Mouse (Mus musculus) embryo, embryonic 11 days (tissue): ENCODE measurements around the gene Frzb.
"Not testable (repeated sequence)": the region's sequence is repeated elsewhere in the genome, so short reads cannot be mapped to it uniquely, and the experiment has no call there.

ENCODE experiments used
- DNase-seq: peaks from one replicate; pipeline ENCODE4 v3.0.0-alpha.2; 2015

The Frzb gene

DNA sequence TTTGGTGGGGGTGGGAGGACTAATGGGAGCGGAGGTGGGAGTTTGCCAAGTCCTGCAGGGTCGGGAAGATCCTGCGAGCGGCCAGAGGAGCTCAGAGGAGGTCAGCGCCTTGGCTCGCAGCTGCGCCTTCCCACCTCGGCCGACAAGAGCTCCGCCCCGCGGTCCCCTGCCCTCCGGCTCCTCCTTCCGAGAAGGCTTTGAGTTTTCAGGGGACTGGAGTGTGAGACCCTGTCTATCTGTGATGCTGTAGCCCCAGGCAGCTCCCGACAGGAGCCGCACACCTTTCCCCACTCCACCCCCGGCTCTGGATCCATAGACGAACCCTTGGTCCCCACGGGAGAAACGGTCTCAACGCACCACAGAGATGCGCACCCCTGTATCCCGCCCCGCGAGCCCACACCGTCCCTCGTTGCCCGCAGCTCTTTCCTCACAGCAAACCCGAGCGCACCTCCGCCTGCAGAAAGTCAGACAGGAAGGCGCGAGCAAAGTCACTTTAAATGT is at the start of gene Frzb:
Gene Frzb (minus strand): TSS at position 335 of the 501 bp plus-strand sequence.
- DNase-seq = peak; percentile 90

- DNase-seq = not testable (repeated sequence)
Measured at GRCm38 (mm10) chr2:80495304-80495703, 47.9 kb upstream of the Frzb start.

DNA sequence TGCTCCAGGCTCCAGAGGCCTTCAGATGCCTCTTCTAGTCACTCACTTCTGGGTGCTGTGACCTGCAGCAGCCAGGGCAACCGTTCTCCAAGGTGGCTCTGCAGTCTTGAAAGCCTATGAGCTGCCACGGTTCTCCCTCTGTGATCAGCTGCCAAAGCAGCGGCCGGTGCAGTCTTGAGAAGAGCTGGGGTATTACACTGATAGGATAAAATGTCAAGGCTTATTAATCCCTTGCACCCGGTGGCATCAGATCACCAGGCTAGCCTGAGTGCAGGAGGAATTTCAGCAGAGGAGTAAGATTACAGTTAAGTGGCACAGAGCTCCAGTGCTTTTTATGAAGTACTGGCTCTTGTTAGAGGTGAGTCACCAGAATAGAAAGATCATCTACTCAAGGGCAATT is 39.4 kb upstream of the Frzb start:
- DNase-seq = no peak

DNA sequence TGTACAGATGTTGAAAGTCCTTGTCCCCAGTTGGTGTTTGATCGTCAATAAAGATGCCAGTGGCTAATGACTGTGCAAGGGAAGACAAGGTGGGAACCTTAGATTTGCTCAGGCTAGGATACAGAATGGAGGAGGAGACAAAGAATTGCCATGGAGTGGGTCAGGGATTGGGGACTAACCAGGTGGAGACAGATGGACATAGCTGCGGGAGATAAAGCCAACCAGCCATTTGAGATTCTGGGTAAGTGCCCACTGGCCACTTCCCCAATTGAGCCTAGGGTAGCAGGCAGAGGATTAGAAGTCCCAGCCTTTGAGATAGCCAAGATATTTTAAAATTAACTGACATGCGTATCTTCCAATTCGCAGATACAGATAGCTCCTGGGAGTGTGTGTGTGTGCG is 37.5 kb upstream of the Frzb start:
- DNase-seq = no peak

DNA sequence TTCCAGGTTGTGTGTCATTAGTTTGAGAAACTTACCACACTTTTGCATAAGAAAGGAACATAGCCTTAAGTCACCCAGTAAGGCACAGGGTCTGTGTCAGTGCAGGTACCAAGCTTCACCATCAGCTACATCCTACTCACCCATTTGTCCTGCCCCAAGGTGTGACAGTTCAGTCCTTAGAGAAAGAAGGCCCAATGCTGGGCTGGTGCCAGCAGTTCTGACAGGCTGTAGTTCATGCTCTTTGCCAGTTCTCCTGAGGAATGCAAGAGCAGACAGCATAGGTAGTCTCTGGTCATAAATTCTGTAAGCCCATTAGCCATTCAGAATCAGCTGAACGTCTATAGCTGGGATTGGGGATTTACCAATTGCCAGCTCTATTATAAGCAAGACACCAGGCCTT is 28.4 kb upstream of the Frzb start:
- no peak for DNase-seq

GRCm38 (mm10) chr2:80474247-80474796 is 26.9 kb upstream of the Frzb start:
- DNase-seq = no peak

DNA sequence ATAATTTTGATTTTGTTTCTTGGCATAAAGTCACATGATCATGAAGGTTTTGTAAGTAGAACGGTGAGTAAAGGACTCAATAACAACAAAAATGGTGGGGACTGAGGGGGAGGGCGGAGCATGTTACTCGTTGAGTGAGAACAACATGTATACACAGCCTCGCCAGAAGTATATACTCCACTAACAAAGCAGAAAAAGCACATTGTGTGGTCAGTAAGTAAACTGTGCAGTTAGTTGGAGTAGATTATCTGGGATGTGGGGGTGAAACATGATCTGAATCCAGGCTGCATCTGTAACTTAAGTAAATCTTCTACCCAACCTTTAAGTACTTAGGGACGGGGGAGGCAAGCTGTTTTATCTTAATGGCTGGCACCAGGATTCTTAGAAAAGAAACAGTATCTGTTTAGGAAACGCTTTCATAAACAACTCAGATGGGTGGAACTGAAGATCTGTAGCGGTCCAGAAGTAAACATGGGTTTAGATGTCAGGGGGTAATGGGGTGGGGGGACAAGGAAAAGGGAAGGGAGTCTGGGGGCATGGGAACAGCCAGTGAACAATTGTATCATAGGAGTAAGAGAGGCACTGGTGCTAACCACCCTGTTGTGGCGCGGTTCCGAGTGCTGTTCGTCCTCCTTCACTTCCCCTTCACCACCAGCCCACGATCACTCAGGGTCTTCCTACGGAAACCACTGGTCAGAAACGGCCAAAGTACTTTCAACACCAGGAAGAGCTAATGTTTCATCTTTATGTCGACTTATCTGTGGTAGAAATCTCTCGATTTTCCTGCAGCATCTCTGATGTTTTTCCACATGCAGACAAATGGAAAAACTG is 18.8 kb upstream of the Frzb start:
- no peak for DNase-seq

DNA sequence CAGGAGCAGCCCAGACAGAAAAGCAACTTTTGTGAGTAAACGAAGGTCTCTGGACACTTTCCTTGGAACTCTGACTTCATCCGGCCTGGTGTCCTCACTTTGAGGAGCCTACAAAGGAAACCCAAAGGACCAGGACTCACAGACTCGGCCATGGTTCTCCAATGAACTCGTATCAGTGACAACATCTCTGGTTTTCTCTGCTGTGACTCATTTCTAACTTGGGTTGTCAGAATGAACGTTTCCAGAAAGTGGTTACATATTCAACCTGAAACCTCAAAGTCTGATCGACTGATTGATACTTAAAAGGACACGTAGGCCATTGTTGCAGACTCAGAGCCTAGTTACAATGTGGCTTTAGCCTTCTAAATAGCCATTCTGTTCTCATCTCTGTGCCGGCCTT is 14.4 kb upstream of the Frzb start:
- DNase-seq = no peak

- peak; percentile 82 for DNase-seq
Measured at GRCm38 (mm10) chr2:80448231-80448630, 806 bp upstream of the Frzb start.

DNA sequence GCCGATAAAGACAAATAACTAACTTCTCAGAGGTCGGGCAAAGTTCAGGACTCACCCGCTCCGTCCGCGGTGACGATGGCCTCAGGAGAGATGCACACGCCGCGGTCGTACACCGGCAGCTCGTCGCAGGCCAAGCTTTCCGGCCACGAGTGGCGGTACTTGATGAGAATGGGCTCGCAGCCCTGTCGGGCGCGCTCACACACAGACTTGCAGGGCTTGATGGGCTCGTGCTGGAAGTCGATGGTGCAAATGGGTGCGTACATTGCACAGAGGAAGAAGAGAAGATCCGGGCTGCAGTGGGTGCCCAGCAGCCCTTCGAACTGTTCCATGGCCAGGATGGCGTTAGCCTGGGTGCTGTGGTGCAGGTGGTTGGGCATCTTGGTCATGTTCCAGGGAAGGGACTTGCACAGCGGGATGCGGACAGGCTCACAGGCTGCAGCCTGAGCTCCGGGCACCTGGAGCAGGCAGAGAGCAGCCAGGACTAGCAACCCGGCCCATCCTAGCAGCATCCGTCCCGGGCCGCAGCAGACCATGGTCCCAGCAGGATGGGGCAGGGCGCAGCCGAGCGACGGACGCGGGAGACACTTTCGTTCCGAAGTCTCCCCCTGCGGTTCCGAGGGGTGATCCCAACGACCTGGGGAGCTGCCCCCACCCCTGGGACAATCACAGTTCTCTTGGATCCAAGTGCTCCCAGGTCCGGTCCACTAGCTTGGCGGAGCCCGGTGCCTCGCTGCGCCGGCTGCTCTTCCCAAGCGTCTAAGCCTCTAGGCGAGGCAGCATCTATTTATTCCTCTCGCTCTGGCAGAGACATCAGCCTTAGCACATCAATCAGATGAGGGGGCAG is 895 bp downstream of the Frzb start:
- peak; percentile 68 for DNase-seq

DNA sequence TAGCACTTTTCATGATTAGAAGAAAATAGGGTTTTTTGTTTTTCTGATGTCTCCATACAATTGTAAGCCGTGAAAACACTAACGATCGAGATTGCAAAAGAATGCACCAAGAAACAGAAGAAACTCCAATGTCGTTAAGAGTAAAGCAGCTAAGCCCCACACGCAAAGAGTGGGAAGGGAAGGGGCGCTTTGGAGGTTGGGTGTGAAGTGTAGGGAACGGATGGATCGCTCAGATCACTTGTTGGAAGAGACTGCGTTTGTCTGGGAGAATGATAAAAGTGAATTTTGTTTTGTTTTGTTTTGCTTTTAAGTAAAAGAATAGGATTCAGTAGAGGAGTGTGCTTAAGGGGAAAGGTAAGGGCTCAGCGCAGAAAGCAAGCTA is 1.5 kb downstream of the Frzb start:
- peak; percentile 49 for DNase-seq

- DNase-seq = no peak
Measured at GRCm38 (mm10) chr2:80445491-80445890, 1.9 kb downstream of the Frzb start.

GRCm38 (mm10) chr2:80444418-80445365 is 2.7 kb downstream of the Frzb start:
- no peak for DNase-seq

DNA sequence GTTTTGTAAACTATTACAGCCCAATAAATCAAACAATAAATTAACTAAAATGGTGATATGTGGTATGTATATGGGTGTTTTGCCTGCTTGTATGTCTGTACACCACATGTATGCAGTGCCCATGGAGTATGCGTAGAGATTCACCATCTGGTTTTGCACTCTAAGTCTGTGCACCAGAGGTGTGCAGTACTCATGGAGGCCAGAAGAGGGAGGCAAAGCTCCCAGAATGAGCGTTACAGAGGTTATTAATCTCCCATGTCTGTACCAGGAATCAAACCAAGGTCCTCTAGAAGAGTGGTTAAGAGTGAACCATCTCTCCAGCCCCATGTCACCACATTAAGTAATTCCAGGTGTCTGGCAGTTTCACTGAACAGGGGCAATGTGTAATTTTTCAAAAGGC is 3.5 kb downstream of the Frzb start:
- DNase-seq = no peak

GRCm38 (mm10) chr2:80441386-80441785 is 6.0 kb downstream of the Frzb start:
- DNase-seq = no peak

- no peak for DNase-seq
Measured at GRCm38 (mm10) chr2:80438854-80439253, 8.6 kb downstream of the Frzb start.

DNA sequence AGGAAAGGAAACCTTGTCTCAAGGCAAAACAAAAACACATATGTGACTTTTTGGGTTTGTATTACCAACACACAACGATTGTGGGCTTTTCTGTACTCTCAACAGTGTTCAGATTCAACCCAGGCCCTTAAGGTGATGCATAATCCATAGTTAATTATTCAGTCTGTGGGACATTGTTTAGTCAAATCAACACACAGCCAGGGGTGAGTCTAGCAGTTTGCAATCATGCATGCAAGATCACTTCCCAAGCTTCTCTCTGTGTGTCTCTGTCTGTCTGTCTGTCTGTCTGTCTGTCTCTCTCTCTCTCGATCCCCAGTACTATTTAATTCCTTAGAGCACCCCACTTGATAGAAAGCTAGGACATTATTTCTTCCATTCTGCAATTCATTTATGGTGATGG is 10.0 kb downstream of the Frzb start:
- DNase-seq = no peak

GRCm38 (mm10) chr2:80434783-80435572 is 12.4 kb downstream of the Frzb start:
- no peak for DNase-seq

GRCm38 (mm10) chr2:80433254-80433876 is 14.1 kb downstream of the Frzb start:
- no peak for DNase-seq

DNA sequence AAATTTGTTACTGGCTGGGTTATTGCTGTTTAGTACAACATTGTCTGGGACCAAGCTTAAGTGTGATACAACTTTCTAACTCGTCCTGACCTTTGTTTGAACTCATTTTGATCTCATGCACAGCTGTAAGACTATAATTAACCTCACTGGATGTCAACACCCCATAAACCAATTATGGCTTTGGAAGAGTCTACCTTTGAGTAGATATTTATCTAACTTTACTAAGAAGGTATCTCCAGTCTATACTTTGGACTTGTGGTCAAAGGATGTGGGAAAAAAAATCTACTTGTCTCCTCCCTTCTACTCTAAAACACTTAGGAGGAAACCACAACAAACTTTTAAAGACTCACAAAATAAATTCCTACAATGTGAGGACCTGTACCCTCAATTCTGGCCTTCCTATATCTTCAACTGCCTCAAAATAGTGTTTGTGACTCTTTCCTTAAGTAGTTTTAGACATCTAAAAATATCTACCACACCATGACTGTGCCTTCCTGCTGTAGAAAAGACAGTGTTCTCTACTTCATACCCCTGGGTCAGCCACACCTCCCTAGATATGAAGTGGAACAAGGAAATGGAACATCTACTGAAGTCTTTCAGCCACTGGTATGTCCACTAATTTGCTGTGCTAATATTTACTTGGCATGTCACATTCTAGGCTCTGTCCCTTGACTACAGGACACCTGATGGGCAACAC is 16.9 kb downstream of the Frzb start:
- DNase-seq = no peak
